In the genomic region with DNA sequence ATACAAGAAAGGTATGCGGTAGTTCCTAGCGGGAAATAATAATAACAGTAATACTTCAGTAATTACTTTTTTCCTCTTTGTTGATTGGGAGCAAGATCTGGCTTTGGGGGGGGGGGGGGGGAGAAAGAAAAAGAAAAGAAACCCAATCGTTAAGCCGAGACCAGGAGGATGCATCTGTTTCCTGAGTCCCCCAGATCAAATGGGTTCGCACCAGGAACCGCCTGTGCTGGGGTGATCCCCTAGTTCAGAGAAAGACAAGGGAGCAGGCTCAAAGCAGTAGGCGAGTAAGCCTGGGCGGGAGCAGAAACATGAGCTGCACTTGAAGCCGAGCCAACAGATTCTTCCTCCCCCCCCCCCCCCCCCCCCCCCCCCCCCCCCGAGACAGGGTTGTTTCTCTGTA, we compare ENCODE assay signal across 12 mouse cellular contexts. TPM values are rescaled to one million over a fixed set of nuclear protein-coding genes. Genes with fewer than 3 reads are reported as not detected.
DNase-seq lines count a peak whose midpoint lies in the region; ATAC-seq and TF ChIP-seq lines count a peak whose summit lies in the region.
"Had no signal": no experiment of that assay in that cellular context is flagged by ENCODE, and none has a peak within 500 bp of the region (broad histone marks: within the 10 kb centered on the region; RNA-seq: fewer than 3 reads in every experiment).

No protein-coding gene starts in this region.

- no peaks in the 10 kb centered on the region for H3K36me3 ChIP-seq in lung, postnatal 0 days (ENCODE audit: insufficient read depth, low read length)
- H3K36me3 ChIP-seq in midbrain, embryonic 10.5 days, result no peaks in the 10 kb centered on the region
- H3K36me3 ChIP-seq: limb, embryonic 12.5 days had no signal

- H3K4me1 ChIP-seq in lung, postnatal 0 days (ENCODE audit: insufficient read depth, low read depth, low read length), result no peaks in the 10 kb centered on the region
- no peaks in the 10 kb centered on the region for H3K4me1 ChIP-seq in lung, adult 2 months (ENCODE audit: control insufficient read depth, insufficient read depth, low read length)
- no peaks in the 10 kb centered on the region for H3K4me1 ChIP-seq in midbrain, embryonic 10.5 days
- H3K4me1 ChIP-seq: limb, embryonic 12.5 days had no signal

- H3K27ac ChIP-seq in lung, postnatal 0 days (ENCODE audit: low read length), result no peak overlapping the region
- H3K27ac ChIP-seq in midbrain, embryonic 10.5 days (replicated peaks), result no peak overlapping the region
- H3K27ac ChIP-seq: hindbrain, postnatal 0 days; limb, embryonic 12.5 days had no signal

- peak; percentile 50 for DNase-seq in lung, postnatal 0 days (ENCODE audit: low spot score)
- no peak for DNase-seq in lung, adult 2 months
- DNase-seq in lung, postnatal 10 days, result peak; percentile 45
- DNase-seq in thymus, postnatal 36 days, result peak; percentile 24 to 49
- no peak for DNase-seq in midbrain, embryonic 10.5 days (ENCODE audit: low spot score)
- DNase-seq in frontal cortex, postnatal 14 days (ENCODE audit: low spot score in 2 of 2), result no peak
- DNase-seq: cerebellum, adult 8-10 months; liver, postnatal 0 days; right cerebral cortex, postnatal 14 days had no signal

- H3K9ac ChIP-seq in lung, postnatal 0 days (replicated peaks; ENCODE audit: low read depth), result no peak overlapping the region
- H3K9ac ChIP-seq: limb, embryonic 12.5 days; liver, postnatal 0 days had no signal

- no peak for TF ChIP-seq CTCF in lung, postnatal 0 days (IDR thresholded peaks at IDR 0.05)
- TF ChIP-seq CTCF in lung, adult 2 months (IDR thresholded peaks at IDR 0.05; ENCODE audit: insufficient read depth, low read length), result no peak

- peak; percentile 24; the same call in 1 of the 2 replicates for TF ChIP-seq EP300 in lung, postnatal 0 days (IDR thresholded peaks at IDR 0.05)

- H3K27me3 ChIP-seq in lung, postnatal 0 days (replicated peaks; ENCODE audit: insufficient read depth, low read length), result no peaks in the 10 kb centered on the region
- H3K27me3 ChIP-seq in midbrain, embryonic 10.5 days (ENCODE audit: low read depth, poor library complexity, severe bottlenecking), result no peaks in the 10 kb centered on the region

- H3K4me3 ChIP-seq in lung, postnatal 0 days (ENCODE audit: low read depth, low read length), result no peak overlapping the region
- H3K4me3 ChIP-seq in lung, adult 2 months (replicated peaks; ENCODE audit: extremely low read depth, low read depth, low read length), result no peak overlapping the region
- no peak overlapping the region for H3K4me3 ChIP-seq in midbrain, embryonic 10.5 days
- H3K4me3 ChIP-seq: limb, embryonic 12.5 days had no signal

- no peak overlapping the region for H3K4me2 ChIP-seq in lung, postnatal 0 days (replicated peaks; ENCODE audit: low read depth, low read length)
- H3K4me2 ChIP-seq: limb, embryonic 12.5 days had no signal

- no peaks in the 10 kb centered on the region for H3K9me3 ChIP-seq in lung, postnatal 0 days (ENCODE audit: low read length)
- no peaks in the 10 kb centered on the region for H3K9me3 ChIP-seq in midbrain, embryonic 10.5 days (replicated peaks)
- H3K9me3 ChIP-seq: limb, embryonic 12.5 days had no signal

- TF ChIP-seq POLR2A in lung, adult 2 months (IDR thresholded peaks at IDR 0.05; ENCODE audit: borderline replicate concordance, extremely low read depth, low read depth, low read length), result no peak

- peak; percentile 73 for ATAC-seq in lung, postnatal 0 days
- peak; percentile 81 for ATAC-seq in common myeloid progenitor, adult 5-6 weeks (replicated peaks; ENCODE audit: low read depth, poor library complexity, severe bottlenecking)
- ATAC-seq: hindbrain, postnatal 0 days; liver, postnatal 0 days had no signal

- 59% methylated on average over 9 of the region's 10 CpGs for WGBS in lung, postnatal 0 days
- WGBS in lung, adult 2 months, result 31% methylated on average over 7 of the region's 10 CpGs
- WGBS in midbrain, embryonic 10.5 days, result 89% methylated on average over 9 of the region's 10 CpGs

RNA-seq across cellular contexts. Expression of a gene that starts 24.9 kb away (rescaled TPM):
- polyA plus RNA-seq in lung, postnatal 0 days (2015; fragmentation: Nextera tagmentation; extraction: Ambion mirVana), result 11.1 and 12.4 TPM in 2 replicates
- 4.6 and 7.7 TPM in 2 replicates for polyA plus RNA-seq in lung, adult 2 months (2012; rRNA removed)
- 40.7 and 80.8 TPM in 2 replicates for total RNA-seq in common myeloid progenitor, adult 5-6 weeks (2017)
- 62.2 and 62.5 TPM in 2 replicates for polyA plus RNA-seq in midbrain, embryonic 10.5 days (2016; fragmentation: Nextera tagmentation; extraction: Ambion mirVana)

Comparison
In these comparisons a context has a peak if more than half of its experiments do, and no peak if none do; other contexts are left out.
1. DNase-seq: peak in lung, postnatal 0 days (single experiment), lung, postnatal 10 days (single experiment) and thymus, postnatal 36 days (2 of 2); none in lung, adult 2 months (single experiment), midbrain, embryonic 10.5 days (single experiment) and frontal cortex, postnatal 14 days (0 of 2).